Mouse (Mus musculus) embryonic facial prominence, embryonic 10.5 days (tissue): ENCODE measurements around the gene Gm28363. TPM values are rescaled to one million over a fixed set of nuclear protein-coding genes. Genes with fewer than 3 reads are reported as not detected.
"Not testable (repeated sequence)": the region's sequence is repeated elsewhere in the genome, so short reads cannot be mapped to it uniquely, and the experiment has no call there.

Experiments
- DNase-seq: peaks from one replicate; pipeline ENCODE4 v3.0.0-alpha.2; 2017; ENCODE audit warnings: low spot score
- H3K27ac ChIP-seq: fragments of 300-500 bp; sonication (generic); replicated peaks from 2 replicates; pipeline ENCODE4 v1.5.1; 2016; ENCODE audit warnings: mild to moderate bottlenecking
- H3K27me3 ChIP-seq: fragments of 300-500 bp; sonication (generic); replicated peaks from 2 replicates; pipeline ENCODE4 v1.6.1; 2016; ENCODE audit warnings: low read depth, mild to moderate bottlenecking; ENCODE audit not compliant: poor library complexity, severe bottlenecking
- H3K36me3 ChIP-seq: fragments of 300-500 bp; sonication (generic); replicated peaks from 2 replicates; pipeline ENCODE4 v1.6.1; 2016; ENCODE audit warnings: mild to moderate bottlenecking, moderate library complexity
- H3K4me1 ChIP-seq: fragments of 300-500 bp; sonication (generic); 2 replicates; pipeline ENCODE4 v1.6.1; 2016
- H3K4me3 ChIP-seq: fragments of 300-500 bp; sonication (generic); 2 replicates; pipeline ENCODE4 v1.5.1; 2016; ENCODE audit warnings: mild to moderate bottlenecking, moderate library complexity
- H3K9me3 ChIP-seq: fragments of 300-500 bp; sonication (generic); 2 replicates; pipeline ENCODE4 v1.6.1; 2016; ENCODE audit warnings: mild to moderate bottlenecking
- WGBS: fragments of 180-500 bp; shearing (Covaris S2); methylation state at CpG from one replicate; pipeline ENCODE4 v1.1.7; 2016; 5-methylcytosine and 5-hydroxymethylcytosine counted together
- polyA plus RNA-seq: library from polyadenylated mRNA; unstranded; fragments of >200 nt; fragmentation: Nextera tagmentation; extraction: Ambion mirVana; gene quantifications from 2 replicates; pipeline ENCODE4 v1.2.1, GENCODE M21; 2016

Gene Gm28363
- polyA plus RNA-seq, result not detected in 2 replicates

DNA sequence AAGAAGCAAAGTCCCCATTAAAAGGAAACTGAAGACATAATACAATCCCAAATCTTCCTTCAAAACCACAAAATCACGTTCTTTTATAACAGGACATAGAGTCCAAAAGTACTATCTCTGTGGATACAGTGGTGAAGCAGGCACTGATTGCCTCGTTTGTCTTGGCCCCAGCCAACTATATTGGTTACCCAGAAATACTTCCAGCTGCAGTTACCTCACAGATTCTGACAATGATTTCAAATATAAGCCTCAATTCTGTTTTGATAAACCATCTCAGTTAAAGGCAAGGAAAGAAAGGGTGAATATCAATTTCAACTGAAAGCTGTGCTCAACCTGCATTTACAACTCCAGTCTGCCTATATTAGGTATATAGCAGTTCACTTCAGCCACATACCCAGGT lies at the start of gene Gm28363:
Gene Gm28363 (plus strand): TSS at position 301 of the 400 bp plus-strand sequence.
- 74% methylated on average over 2 of the region's 2 CpGs for WGBS

GRCm38 (mm10) chr1:117650236-117650635 lies 46.7 kb upstream of the Gm28363 start:
- not testable (repeated sequence) for H3K4me1 ChIP-seq, H3K27me3 ChIP-seq, H3K9me3 ChIP-seq, H3K36me3 ChIP-seq, H3K27ac ChIP-seq, H3K4me3 ChIP-seq, DNase-seq
- 70% methylated on average over 1 of the region's 1 CpGs for WGBS

More for the DNA sequence above, at the start of gene Gm28363:
- H3K27me3 ChIP-seq, H3K27ac ChIP-seq, H3K36me3 ChIP-seq, H3K9me3 ChIP-seq, DNase-seq, H3K4me3 ChIP-seq, H3K4me1 ChIP-seq: not testable (repeated sequence)

Other genes with a start within 250 kb of the Gm28363 start
- gene B020011L13Rik, start 84.0 kb downstream of the Gm28363 start, polyA plus RNA-seq, result not detected in 2 replicates
- not detected in 2 replicates for gene Gm28360, start 132.9 kb downstream of the Gm28363 start, polyA plus RNA-seq
- not detected in 2 replicates for gene Gm28168, start 230.9 kb downstream of the Gm28363 start, polyA plus RNA-seq